Mouse (Mus musculus): ENCODE data around the gene H2afj.
"Not testable (repeated sequence)": the region's sequence is repeated elsewhere in the genome, so short reads cannot be mapped to it uniquely, and the experiment has no call there.

The H2afj gene

DNA sequence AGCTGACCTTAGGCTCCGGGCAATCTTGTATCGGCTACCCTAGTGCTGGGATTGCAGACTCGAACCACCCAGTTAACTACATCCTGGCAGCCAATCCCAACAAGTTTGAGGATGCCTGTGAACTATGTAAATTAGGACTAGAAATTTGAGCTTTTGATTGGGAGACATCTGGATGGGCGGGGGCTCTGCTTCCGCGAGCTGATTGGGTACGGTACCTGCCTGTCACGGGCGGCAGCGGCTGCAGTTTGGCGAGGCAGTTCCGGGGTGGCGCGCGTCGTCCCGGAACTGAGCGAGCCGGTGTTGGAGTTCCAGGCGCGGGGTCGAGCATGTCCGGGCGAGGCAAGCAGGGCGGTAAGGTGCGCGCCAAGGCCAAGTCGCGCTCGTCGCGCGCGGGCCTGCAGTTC lies at the start of gene H2afj:
Gene H2afj, plus strand, starts transcription at position 231 of the 404 bp plus-strand sequence.
- DNase-seq (ENCODE audit: low read depth, low spot score) = peak; percentile 98

DNA sequence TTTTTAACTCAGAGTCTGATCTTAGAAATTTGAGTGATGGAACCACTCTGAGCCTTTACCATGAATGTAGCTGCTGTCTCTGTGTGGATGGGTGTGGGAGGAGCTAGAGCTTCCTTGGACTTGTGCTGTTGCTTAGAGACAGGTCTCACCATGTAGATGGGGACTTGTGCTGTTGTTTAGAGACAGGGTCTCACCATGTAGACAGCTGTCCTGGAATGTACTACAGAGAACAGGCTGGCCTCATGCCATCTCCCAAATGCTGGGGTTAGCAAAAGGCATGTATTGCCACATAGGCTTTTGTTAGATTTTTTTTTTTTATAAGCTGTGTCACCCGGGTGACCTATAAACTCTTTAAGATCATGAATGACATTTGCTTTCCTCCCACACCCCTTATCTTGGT lies 44.1 kb upstream of the H2afj start:
- no peak for DNase-seq (ENCODE audit: low read depth, low spot score)

DNA sequence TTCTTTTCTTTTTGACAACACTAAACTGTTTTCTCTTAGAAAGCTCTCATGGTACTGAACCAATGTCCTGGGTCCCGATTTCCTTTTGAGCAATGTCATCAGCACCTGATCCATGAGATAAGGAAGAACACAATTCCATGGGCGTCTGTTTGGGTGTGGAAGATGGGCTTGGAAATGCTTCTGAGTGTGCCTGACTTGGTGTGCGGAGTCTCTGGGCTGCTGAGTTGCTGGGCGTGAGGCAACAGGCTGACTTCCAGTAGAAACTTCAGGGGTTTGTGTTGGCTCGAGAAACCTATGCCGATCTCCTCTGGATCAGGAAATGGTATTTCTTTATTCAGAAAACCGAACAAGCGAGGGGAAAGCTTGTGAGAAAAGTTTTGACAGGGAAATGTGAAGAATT lies 38.9 kb upstream of the H2afj start:
- DNase-seq (ENCODE audit: low read depth, low spot score) = no peak

DNA sequence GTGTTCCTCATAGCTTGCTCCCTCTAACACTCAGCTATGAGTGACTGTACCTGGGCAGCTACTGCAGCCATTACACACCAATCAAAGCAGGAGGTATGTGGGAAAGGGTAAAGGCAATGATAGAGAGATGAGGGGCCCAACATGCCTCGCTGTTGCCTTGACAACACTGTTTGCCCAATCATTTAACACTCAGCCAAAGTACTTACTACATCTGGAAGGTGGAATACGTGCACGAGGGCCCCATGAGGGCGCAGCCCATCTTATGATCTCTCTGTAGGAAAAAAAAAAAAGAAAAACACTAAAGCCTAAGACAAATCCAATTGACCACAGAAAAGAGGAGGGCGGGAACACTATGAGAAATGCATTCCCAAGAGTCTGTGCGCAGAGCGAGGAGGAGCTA lies 38.2 kb upstream of the H2afj start:
- no peak for DNase-seq (ENCODE audit: low read depth, low spot score)

DNA sequence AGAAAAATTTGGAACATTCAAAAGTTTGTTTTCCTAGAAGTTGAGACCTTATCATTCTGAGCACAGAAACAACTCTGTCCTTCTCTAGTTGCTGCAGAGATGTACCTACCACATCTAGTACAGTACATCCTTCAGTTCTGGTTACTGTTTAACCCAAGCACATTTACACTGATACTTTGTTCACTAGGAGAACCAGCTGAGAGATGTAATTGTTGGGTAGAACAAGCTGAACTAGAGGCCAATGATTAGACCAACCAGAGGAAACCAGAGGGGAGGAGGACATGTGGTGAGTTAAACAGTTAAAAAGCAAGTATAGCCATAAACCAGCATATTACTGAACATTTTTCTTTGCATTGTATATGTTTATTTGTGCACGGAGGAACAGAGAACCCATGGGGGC lies 31.7 kb upstream of the H2afj start:
- no peak for DNase-seq (ENCODE audit: low read depth, low spot score)

DNA sequence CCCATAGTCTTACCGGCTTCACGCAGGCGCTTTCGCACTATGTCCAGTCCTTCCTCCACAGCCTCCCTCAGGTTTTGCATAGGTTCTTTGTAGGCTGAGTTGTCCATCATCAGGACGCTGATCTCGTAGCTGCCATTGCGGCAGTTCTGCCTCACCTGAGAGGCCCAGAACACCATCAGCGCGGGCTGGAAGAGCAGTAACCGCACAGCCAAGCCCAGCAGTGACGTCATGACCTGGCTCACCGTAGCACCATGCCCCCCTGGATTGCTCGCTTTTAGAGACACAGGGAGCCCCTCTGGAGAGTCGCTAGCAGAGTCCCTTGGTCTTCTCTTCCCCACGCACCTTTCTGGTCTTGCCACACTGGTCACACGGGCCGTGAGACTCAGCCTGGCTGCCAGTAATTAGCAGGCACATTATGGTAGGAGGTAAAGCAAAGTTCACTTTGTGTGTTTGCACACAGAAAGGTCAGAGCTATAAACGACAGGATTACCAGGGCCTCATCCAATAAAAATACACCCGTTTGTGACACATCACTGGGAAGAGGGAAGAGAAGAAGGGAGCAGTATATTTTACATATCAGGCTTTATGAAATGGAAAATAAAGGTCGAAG lies 26.6 kb upstream of the H2afj start, which contains the start of gene Gucy2c:
Gene Gucy2c, minus strand, starts transcription at position 389 of the 610 bp plus-strand sequence.
- DNase-seq (ENCODE audit: low read depth, low spot score) = no peak

DNA sequence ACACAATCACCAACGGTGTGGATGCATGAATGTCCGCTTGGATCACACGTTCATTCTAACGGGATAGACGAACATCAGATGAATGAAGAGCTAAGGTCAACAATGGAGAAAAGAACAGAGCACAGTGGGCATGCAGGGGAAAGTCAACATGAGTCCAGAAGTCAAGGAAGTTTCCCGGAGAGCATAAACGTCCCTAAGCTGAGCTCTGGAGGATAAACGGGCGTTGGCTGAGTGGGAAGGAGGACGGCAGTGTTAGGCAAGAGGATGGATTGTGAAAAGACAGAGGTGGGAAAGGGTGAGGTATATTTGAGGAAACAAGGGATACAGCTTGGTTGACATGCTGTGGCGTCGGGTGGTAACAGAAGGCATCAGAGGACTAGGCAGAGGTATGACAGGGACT lies 25.9 kb upstream of the H2afj start:
- no peak for DNase-seq (ENCODE audit: low read depth, low spot score)

DNA sequence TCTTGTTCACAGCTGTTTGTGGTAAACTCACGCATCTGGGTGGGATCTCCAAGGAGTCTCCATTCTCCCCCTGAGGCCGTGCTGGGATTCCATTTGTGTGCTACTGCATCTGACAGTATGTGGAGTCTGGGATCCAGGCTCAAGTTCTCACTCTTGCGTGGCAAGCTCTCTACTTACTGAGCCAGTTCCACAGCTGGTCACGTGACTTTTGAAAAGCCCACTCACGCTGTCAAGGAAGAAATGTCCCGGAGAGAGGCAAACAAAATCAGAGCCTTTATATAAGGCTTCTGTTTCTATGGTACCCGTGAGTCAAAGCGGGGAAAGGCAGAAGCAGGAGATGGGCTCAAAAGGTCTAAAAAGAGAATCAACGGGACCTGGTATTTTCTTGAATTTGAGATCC lies 25.3 kb upstream of the H2afj start:
- DNase-seq (ENCODE audit: low read depth, low spot score) = no peak

DNA sequence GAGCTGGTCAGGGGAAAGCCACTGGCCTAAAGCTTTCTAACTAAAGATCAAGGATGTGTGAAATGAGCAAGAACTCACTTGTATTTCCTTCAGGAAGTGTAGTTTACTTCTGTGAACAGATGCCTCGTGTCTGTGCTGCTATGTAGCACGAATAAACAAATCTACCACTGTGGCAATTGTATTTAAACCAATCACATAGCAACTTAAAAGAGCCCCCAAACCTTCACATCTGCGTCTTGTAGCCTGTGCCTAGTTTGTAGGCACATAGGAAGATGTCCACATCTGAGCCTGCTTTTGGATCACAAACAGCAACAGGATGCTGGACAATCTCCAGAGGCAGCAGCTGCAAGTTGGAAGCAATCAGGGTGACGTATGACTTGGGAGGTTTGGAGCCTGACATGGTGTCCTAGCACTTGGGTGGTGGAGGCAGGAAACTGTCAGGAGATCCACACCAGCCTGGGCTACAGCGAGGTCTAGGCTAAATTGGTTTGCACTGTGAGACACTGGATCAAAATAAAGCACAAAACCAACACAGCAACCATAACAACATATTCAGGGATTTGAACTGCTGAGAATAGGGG lies 18.6 kb upstream of the H2afj start:
- no peak for DNase-seq (ENCODE audit: low read depth, low spot score)

DNA sequence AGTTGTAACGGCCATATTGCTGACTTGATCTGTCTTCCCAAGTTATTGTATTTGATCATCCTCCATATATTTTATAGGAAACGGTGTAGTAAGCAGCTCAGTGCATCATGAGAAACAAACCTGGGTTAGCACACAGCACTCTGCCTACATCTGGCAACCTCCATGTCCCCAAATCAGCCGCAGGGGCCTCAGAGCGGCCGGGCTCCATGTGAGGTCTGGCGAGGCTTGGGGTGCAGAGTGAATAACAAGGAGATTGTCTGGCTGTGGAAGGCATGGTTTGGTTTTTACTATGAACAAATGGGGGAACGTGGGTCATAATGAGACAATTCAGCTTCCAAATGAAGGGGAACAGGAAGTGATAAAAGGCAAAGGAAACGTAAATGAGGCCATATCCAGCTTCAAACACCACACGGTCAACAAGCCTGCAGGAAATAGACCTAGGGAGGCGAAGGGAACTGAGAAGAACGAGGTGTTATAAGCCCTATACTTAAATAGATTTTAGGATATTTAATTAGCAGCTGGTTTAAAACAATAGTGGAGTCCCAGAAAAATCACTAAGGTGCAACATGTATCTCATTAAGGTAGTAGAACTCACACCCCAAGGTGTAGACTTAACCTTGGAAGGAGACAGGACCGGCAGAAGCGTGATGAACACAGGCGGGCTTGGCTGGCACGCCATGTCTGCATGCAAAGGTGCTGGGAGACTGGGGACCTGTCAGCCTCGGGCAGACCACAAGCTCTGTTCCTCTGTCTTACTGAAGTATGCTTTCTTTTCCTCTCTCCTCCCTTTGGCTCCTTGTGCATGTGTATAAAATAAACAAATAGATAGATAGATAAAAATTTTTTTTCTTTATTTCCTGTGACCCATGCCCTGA lies 14.9 kb upstream of the H2afj start:
- no peak for DNase-seq (ENCODE audit: low read depth, low spot score)

DNA sequence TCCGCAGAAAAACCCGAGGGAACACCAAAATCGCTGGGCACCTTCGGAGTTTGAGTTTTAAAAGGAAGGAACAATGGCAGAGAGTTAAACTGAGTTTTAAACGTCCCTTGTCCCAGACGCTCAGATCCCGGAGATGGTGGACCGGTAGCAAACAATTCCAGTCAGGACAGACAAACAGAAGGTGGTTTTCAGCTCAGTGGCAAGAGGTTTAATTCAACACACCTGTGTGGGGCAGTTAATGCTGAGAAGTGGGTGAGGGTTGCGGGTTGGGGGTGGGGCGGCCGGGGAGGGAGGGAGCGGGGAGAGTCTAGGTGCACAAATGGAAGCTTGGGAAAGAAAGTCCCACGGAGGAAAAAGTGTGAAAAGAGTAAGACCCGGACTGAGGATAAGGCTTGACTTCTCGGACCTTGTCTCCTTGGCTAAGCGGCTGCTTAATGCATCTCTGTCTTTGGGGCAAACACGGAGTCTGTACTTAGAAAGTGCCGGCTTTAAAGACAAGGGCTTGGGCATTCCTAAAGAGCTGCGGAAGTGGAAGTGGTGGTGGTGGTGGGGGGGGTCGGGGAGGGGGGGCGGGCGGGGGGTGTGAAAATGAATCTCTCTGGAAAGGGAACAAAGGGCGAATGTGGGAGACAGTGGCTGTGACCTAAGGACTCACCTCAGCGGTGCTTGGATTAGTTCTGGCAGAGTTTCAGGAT lies 14.1 kb upstream of the H2afj start:
- no peak for DNase-seq (ENCODE audit: low read depth, low spot score)

DNA sequence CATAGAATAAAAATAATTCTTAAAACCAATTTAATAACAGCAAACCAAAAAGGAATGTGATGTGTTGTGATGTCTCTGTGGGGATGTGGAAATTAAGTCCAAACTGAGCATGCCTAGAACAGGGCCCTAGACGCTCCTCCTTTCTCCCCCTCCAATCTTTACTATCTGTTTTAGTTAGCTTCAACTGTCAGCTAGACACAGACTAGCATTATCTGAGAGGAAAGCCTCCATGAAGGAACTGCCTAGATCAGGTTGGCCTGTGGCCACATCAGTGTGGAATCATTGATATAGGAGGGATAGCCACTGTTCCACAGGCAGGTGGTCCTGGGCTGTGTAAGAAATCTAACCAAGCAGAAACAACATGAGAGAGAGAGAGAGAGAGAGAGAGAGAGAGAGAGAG lies 12.9 kb upstream of the H2afj start:
- no peak for DNase-seq (ENCODE audit: low read depth, low spot score)

DNA sequence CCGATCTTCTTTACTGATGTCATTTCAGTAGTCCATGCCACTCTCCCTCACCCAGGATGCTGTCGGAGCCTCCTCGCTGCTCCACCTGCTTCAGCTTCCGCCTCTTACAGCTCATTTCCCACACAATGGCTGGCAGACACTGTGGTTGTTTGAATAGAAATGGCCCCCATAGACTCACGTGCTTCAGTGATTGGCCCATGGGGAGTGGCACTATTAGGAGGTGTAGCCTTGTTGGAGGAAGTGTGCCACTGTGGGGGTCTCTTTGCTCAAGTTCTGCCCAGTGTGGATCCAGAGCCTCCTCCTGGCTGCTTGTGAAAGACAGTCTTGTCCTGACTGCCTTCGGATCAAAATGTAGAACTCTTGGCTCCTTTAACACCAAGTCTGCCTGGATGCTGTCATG lies 12.2 kb upstream of the H2afj start:
- no peak for DNase-seq (ENCODE audit: low read depth, low spot score)

DNA sequence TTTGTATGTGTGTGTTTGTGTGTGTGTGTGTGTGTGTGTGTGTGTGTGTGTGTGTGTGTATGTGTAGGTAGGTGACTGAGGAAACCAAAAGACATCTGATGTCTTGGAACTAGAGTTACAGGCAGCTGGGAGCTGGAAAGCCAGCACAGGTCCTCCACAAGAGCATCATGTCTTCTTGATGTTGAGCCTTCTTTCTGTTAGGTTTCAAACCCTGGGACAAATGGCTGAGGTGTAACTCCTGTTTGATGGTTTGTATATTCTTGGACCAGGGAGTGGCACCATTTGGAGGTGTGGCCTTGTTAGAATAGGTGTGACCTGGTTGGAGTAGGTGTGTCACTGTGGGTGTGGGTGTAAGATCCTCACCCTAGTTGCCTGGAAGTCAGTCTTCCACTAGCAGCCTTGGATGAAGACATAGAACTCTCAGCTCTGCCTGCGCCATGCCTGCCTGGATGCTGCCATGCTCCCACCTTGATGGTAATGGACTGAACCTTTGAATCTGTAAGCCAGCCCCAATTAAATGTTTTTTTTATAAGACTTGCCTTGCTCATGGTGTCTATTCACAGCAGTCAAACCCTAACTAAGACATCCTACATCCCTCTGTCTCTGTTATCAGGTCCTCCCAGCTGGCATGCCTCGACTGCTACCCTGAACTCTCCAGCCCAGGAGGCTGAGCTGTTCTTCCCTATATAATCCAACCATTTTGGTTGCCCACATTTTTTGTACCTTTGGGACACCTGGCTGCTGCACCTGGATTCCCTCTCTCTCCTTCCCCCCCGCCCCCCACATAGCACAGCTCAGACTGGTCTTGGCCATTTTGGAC lies 10.0 kb upstream of the H2afj start:
- not testable (repeated sequence) for DNase-seq (ENCODE audit: low read depth, low spot score)

DNA sequence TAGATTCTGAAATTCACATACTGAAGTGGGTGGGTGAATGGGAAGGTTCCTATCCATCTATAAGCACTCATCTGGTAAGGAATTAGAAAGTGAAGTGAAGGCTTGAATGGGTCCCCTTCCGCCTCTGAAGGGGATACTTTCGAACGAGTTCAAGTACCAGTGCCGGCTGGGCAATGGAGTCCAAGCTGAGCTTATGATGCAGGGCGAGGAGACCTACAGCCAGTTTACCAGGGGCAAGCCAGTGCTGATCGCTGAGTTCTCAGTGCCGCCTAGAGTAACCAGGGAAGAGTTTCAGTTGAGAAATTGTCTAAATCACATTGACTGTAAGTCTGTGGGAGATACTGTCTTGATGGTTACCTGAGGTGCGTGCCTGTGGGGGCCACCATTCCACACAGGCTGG lies 7.3 kb upstream of the H2afj start:
- no peak for DNase-seq (ENCODE audit: low read depth, low spot score)

DNA sequence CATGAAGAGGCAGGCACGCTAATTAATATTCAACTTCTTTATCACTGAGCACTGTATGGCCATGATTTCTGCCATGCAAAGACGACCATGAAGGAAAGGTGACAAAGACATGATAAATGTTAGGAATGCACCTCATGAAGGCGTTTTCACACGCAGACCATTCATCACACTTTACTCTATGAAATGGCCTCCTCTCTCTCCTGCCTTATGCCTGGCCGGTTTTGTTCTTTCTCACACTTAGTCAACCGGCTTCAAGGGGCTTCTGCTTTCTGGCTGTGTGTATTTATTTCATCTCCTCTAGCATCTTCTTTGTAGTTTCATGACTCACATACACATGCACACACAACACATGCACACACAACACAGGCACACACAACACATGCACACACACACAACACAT lies 6.8 kb upstream of the H2afj start:
- DNase-seq (ENCODE audit: low read depth, low spot score) = peak; percentile 73

DNA sequence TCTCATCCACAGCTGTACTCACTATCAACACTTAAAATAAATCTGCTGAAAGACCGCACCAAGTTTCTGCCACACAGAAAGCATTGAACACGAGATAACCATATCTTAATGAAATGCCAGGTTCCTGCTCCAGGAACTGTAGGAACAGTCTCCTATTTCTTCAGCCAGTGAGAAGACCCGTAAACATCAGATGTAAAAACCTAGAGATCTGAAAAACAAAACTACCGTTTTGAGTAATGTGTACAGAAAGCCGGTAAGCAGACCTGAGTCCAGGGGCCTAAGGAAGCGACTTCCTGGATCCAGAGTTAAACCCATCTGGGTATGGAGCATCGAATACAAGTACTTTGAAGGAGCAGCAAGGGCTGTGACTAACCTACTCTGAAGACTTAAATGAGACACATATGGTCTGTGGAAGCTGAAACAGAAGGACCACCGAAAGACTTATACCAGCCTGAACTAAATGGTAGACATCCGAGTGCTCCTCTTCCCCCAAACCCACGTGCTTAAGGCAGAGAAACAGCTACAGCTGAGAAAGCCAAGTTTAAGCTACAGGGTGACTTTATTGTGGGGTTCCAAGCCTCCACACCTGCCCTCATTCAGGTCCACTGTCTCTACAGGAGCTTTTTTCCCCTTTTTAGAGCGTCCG lies 4.8 kb upstream of the H2afj start:
- no peak for DNase-seq (ENCODE audit: low read depth, low spot score)

DNA sequence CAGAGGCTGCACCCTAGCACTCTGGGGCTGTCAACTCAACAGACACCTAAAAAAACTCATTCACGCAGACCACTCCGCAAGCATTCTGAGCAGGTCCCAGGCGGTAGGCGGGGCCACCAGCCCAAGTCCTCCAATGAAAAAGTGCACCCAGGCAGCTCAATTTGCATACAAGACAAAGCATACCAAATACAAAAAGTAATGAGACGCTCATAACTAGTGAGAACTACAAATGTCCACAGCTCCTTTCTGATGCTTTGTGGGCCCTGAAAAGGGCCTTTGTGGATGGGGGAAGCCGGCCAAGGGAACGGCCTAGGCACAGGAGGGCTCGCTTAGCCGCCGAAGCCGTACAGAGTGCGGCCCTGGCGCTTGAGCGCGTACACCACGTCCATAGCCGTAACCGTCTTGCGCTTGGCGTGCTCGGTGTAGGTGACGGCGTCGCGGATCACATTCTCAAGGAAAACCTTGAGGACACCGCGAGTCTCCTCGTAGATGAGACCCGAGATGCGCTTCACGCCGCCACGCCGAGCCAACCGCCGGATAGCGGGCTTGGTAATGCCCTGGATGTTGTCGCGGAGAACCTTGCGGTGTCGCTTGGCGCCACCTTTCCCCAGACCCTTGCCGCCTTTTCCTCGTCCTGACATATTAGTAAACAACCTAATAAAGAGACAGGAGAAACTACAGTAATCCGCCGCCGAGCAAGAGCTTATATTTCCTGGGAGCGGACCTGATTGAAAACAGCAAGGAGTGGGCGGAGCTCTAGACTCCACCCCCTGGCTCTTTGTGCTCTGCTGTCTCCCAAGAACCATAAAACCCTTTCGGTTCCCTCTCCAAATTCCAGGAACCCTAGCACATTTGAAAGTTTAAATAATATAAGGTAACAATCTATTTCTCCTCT lies 4.1 kb upstream of the H2afj start, which contains the start of gene Hist4h4:
Gene Hist4h4, minus strand, starts transcription at position 677 of the 895 bp plus-strand sequence.
- DNase-seq (ENCODE audit: low read depth, low spot score) = peak; percentile 98

DNA sequence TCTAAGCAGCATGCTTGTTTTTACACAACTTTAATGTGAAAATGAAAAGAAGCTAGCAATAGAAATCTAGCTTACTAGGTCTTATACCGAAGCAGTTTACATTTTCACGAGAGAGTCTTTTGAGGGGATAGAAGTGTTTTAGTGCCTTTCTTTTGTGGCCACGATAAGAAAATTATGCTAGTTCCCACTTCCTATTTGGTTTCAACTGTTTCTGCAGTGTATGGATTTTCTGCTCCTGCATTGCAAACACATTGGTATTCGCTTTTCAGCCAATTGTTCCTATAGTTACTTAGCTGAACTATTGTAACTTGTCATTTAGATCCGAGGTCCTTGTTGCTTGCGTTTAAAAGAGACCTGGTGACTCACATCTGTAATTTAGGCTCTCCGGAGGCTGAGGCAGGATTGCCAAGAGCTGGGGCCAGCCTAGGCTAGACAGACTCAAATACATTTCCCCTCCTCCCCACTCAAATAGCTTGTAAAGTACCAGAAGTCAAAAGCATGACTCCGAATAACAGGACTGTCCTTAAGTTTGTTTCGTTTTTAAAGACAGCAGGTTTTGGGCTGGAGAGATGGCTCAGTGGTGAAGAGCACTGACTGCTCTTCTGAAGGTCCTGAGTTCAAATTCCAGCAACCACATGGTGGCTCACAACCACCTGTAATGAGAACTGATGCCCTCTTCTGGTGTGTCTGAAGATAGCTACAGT lies 3.2 kb upstream of the H2afj start:
- peak; percentile 86 for DNase-seq (ENCODE audit: low read depth, low spot score)
